Mouse (Mus musculus) stomach, embryonic 14.5 days (tissue): Measurements from ENCODE around the gene Cacfd1. TPM values are rescaled to one million over a fixed set of nuclear protein-coding genes. Genes with fewer than 3 reads are reported as not detected.

ENCODE experiments used
- ATAC-seq: fragments of 200-750 bp; cut with Nextera tagmentation; 2 replicates; pipeline ENCODE4 v1.8.0; 2017; ENCODE audit warnings: low read depth, moderate TSS enrichment; ENCODE audit not compliant: insufficient number of reproducible peaks, insufficient read depth, low FRiP score
- H3K27ac ChIP-seq: fragments of 300-500 bp; sonication (generic); 2 replicates; pipeline ENCODE4 v1.5.1; 2014; ENCODE audit warnings: mild to moderate bottlenecking, low read length, moderate library complexity, mixed read lengths
- H3K27me3 ChIP-seq: fragments of 300-500 bp; sonication (generic); 2 replicates; pipeline ENCODE4 v1.6.1; 2014; ENCODE audit warnings: low read length, control low read depth, mixed read lengths; ENCODE audit not compliant: control insufficient read depth, insufficient read depth
- H3K36me3 ChIP-seq: fragments of 300-500 bp; sonication (generic); 2 replicates; pipeline ENCODE4 v1.6.1; 2014; ENCODE audit warnings: mild to moderate bottlenecking, control low read depth, low read length, moderate library complexity, mixed read lengths; ENCODE audit not compliant: control insufficient read depth, insufficient read depth
- H3K4me1 ChIP-seq: fragments of 300-500 bp; sonication (generic); 2 replicates; pipeline ENCODE4 v1.6.1; 2014; ENCODE audit warnings: low read length, control low read depth, mixed read lengths; ENCODE audit not compliant: control insufficient read depth, insufficient read depth
- H3K4me2 ChIP-seq: fragments of 300-500 bp; sonication (generic); replicated peaks from 2 replicates; pipeline ENCODE4 v1.6.1; 2014; ENCODE audit warnings: low read depth, low read length, control low read depth
- H3K4me3 ChIP-seq: fragments of 300-500 bp; sonication (generic); 2 replicates; pipeline ENCODE4 v1.5.1; 2014; ENCODE audit warnings: low read depth, low read length, control low read depth
- H3K9ac ChIP-seq: fragments of 300-500 bp; sonication (generic); replicated peaks from 2 replicates; pipeline ENCODE4 v1.6.1; 2014; ENCODE audit warnings: low read depth, mild to moderate bottlenecking, control low read depth, low read length, moderate library complexity, mixed read lengths
- H3K9me3 ChIP-seq: fragments of 300-500 bp; sonication (generic); 2 replicates; pipeline ENCODE4 v1.6.1; 2016; ENCODE audit warnings: low read depth, low read length, control low read depth; ENCODE audit not compliant: control insufficient read depth
- WGBS: fragments of 180-500 bp; shearing (Covaris S2); extraction: QIAGEN DNeasy Blood & Tissue Kit; methylation state at CpG from one replicate; pipeline ENCODE4 v1.1.7; 2014; 5-methylcytosine and 5-hydroxymethylcytosine counted together
- polyA plus RNA-seq: library from polyadenylated mRNA; unstranded; fragments of >200 nt; fragmentation: Nextera tagmentation; extraction: Ambion mirVana; gene quantifications from 2 replicates; pipeline ENCODE4 v1.2.1, GENCODE M21; 2014

Cacfd1 gene
- polyA plus RNA-seq, 1 experiment from 2014 or later = 62.6 TPM

- Histone ChIP-seq H3K9me3 (no peaks in the 10 kb centered on the region), H3K4me2 (no peak overlapping the region), H3K9ac (no peak overlapping the region), H3K4me3 (no peak overlapping the region), H3K4me1 (peaks cover 19% of the 10 kb centered on the region), H3K36me3 (no peaks in the 10 kb centered on the region), H3K27ac (no peak overlapping the region), H3K27me3 (no peaks in the 10 kb centered on the region)
- ATAC-seq = no peak
- WGBS = 88% methylated on average over 2 of the region's 2 CpGs
Observed at GRCm38 (mm10) chr2:27070247-27070813, 60.6 kb downstream of the Cacfd1 start.

Other genes starting within 250 kb of the Cacfd1 start
- gene Abo, start 144.9 kb upstream of the Cacfd1 start, polyA plus RNA-seq = not detected in 2 replicates
- gene Surf6, start 107.0 kb upstream of the Cacfd1 start, polyA plus RNA-seq = 17.0 and 18.4 TPM in 2 replicates
- 30.3 and 31.1 TPM in 2 replicates for gene Med22, start 99.2 kb upstream of the Cacfd1 start, polyA plus RNA-seq
- 712 and 713 TPM in 2 replicates for gene Rpl7a, start 99.2 kb upstream of the Cacfd1 start, polyA plus RNA-seq
- 33.2 and 36.8 TPM in 2 replicates for gene Surf2, start 93.6 kb upstream of the Cacfd1 start, polyA plus RNA-seq
- 50.4 and 52.4 TPM in 2 replicates for gene Surf1, start 93.4 kb upstream of the Cacfd1 start, polyA plus RNA-seq
- gene Surf4, start 76.0 kb upstream of the Cacfd1 start, polyA plus RNA-seq = 199 and 218 TPM in 2 replicates
- 0.11 and 0.25 TPM in 2 replicates for gene Stkld1, start 75.9 kb upstream of the Cacfd1 start, polyA plus RNA-seq
- 45.2 and 45.3 TPM in 2 replicates for gene Rexo4, start 45.5 kb upstream of the Cacfd1 start, polyA plus RNA-seq
- 0.07 TPM in 1 of 2 replicates, not detected in the other for gene Adamts13, start 36.5 kb upstream of the Cacfd1 start, polyA plus RNA-seq
- 0.84 and 1.7 TPM in 2 replicates for gene Slc2a6, start 18.1 kb downstream of the Cacfd1 start, polyA plus RNA-seq
- not detected in 2 replicates for gene Mymk, start 62.3 kb downstream of the Cacfd1 start, polyA plus RNA-seq
- 2.1 and 3.2 TPM in 2 replicates for gene Adamtsl2, start 69.5 kb downstream of the Cacfd1 start, polyA plus RNA-seq
- gene Fam163b, start 132.6 kb downstream of the Cacfd1 start, polyA plus RNA-seq = not detected in 2 replicates
- gene Dbh, start 155.3 kb downstream of the Cacfd1 start, polyA plus RNA-seq = 0.43 and 1.1 TPM in 2 replicates
- 11.9 and 12.2 TPM in 2 replicates for gene Sardh, start 238.4 kb downstream of the Cacfd1 start, polyA plus RNA-seq